Mouse (Mus musculus): ENCODE measurements around the gene Fgf11. TPM values are rescaled to one million over a fixed set of nuclear protein-coding genes. Genes with fewer than 3 reads are reported as not detected.
A peak's percentile ranks its signal among the peaks of the same experiment; 100 is the strongest.

Fgf11 gene
- polyA plus RNA-seq, 1 experiment: 3.6 TPM

DNA sequence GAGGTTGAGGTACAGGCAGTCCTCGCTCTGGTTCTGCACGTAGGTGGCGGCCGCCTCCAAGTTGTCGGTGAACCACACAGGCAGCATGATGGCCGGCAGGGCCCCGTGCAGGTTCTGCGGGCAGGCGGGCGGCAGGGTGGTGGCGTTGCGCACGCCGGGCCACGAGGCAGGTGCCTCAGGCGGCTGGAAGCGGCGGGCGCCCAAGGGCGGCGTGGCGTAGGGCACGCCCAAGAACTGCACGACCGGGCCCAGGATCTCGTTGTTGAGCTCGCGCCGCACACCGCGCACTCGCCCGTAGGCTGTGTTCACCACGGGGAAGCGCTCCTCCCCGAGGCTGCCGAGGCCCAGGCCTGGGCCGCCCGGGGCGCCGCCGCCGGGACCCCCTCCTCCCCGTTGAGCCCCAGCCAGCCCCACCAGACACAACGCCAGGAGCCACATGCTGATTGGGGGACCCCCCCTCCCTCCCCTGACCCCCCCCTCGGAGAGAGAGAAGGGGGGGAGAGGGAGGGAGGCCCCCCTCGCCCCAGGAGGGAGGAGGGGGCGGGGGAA is 32.4 kb upstream of the Fgf11 start:
- H3K4me3 ChIP-seq (ENCODE audit: low read depth, low read length): peak overlapping the region; percentile 42
- H3K27ac ChIP-seq (ENCODE audit: insufficient read depth, low read depth, low read length): no peak overlapping the region
- no peak for TF ChIP-seq POLR2A (IDR thresholded peaks at IDR 0.05; ENCODE audit: low read depth, low read length)
- TF ChIP-seq CTCF (IDR thresholded peaks at IDR 0.05; ENCODE audit: extremely low read depth, insufficient read length, insufficient replicate concordance, low read depth, low read length): no peak
- H3K27me3 ChIP-seq (ENCODE audit: control insufficient read depth, insufficient read depth, low read length): peaks cover 12% of the 10 kb centered on the region
- no peaks in the 10 kb centered on the region for H3K36me3 ChIP-seq (ENCODE audit: control insufficient read depth, insufficient read depth, low read length)
- H3K4me1 ChIP-seq (ENCODE audit: control insufficient read depth, insufficient read depth, insufficient read length, low read length): peaks cover 4% of the 10 kb centered on the region
- 5% methylated on average over 48 of the region's 48 CpGs for WGBS

- no peak for TF ChIP-seq CTCF (IDR thresholded peaks at IDR 0.05; ENCODE audit: extremely low read depth, insufficient read length, insufficient replicate concordance, low read depth, low read length)
- no peak for TF ChIP-seq POLR2A (IDR thresholded peaks at IDR 0.05; ENCODE audit: low read depth, low read length)
- Histone ChIP-seq H3K4me1 (ENCODE audit: control insufficient read depth, insufficient read depth, insufficient read length, low read length) (peaks cover 4% of the 10 kb centered on the region), H3K27ac (ENCODE audit: insufficient read depth, low read depth, low read length) (no peak overlapping the region), H3K27me3 (ENCODE audit: control insufficient read depth, insufficient read depth, low read length) (peaks cover 12% of the 10 kb centered on the region), H3K4me3 (ENCODE audit: low read depth, low read length) (peak overlapping the region; percentile 42), H3K36me3 (ENCODE audit: control insufficient read depth, insufficient read depth, low read length) (no peaks in the 10 kb centered on the region)
- 46% methylated on average over 8 of the region's 8 CpGs for WGBS
Measured at GRCm38 (mm10) chr11:69833554-69833953, 31.9 kb upstream of the Fgf11 start.

DNA sequence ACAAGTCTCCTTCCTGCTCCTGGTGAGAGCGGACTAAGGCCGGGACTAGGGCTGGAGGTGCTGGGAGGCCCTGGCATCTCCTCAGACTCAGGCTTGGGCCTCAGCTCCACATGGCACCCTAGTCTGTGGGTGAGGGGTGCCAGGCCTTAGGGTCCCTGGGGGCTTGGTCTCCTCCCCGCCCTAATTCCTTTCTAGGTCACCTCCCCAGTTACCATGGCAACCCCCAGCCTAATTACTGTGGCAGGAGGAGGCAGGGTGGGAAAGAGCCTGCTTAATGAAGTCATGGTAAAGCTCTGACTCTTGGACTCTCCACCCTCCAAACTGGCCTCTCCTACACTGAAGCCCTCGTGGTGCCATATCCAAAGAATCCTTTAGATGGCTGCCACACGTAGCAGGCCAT is 27.2 kb upstream of the Fgf11 start:
- WGBS: 72% methylated on average over 5 of the region's 5 CpGs
- Histone ChIP-seq H3K4me3 (ENCODE audit: low read depth, low read length) (no peak overlapping the region), H3K4me1 (ENCODE audit: control insufficient read depth, insufficient read depth, insufficient read length, low read length) (peaks cover 2% of the 10 kb centered on the region), H3K27me3 (ENCODE audit: control insufficient read depth, insufficient read depth, low read length) (no peaks in the 10 kb centered on the region), H3K36me3 (ENCODE audit: control insufficient read depth, insufficient read depth, low read length) (no peaks in the 10 kb centered on the region), H3K27ac (ENCODE audit: insufficient read depth, low read depth, low read length) (no peak overlapping the region)
- TF ChIP-seq POLR2A (IDR thresholded peaks at IDR 0.05; ENCODE audit: low read depth, low read length): no peak
- TF ChIP-seq CTCF (IDR thresholded peaks at IDR 0.05; ENCODE audit: extremely low read depth, insufficient read length, insufficient replicate concordance, low read depth, low read length): no peak

DNA sequence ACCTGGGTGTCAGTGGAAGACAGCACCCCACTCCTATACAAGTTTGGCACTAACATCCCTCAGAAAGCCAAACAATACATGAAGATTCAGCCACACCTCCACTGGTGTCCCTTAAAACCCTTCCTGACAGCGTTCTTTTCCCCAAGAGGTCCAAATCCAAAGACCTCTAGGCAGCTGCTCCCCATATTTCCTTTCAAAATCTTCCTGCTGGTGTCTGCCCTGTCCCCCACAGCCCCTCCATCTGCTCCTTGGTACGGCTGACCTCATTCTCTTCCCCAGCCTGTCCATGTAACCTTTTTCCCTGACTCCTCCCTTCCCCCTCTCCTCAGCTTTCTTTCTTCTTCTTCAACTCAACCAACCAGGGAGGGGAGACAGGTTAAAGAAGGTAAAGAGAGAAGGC is 21.8 kb upstream of the Fgf11 start:
- H3K27ac ChIP-seq (ENCODE audit: insufficient read depth, low read depth, low read length): no peak overlapping the region
- no peak overlapping the region for H3K4me3 ChIP-seq (ENCODE audit: low read depth, low read length)
- H3K4me1 ChIP-seq (ENCODE audit: control insufficient read depth, insufficient read depth, insufficient read length, low read length): no peaks in the 10 kb centered on the region
- H3K36me3 ChIP-seq (ENCODE audit: control insufficient read depth, insufficient read depth, low read length): no peaks in the 10 kb centered on the region
- WGBS: 72% methylated on average over 2 of the region's 2 CpGs
- no peaks in the 10 kb centered on the region for H3K27me3 ChIP-seq (ENCODE audit: control insufficient read depth, insufficient read depth, low read length)
- no peak for TF ChIP-seq CTCF (IDR thresholded peaks at IDR 0.05; ENCODE audit: extremely low read depth, insufficient read length, insufficient replicate concordance, low read depth, low read length)
- no peak for TF ChIP-seq POLR2A (IDR thresholded peaks at IDR 0.05; ENCODE audit: low read depth, low read length)

DNA sequence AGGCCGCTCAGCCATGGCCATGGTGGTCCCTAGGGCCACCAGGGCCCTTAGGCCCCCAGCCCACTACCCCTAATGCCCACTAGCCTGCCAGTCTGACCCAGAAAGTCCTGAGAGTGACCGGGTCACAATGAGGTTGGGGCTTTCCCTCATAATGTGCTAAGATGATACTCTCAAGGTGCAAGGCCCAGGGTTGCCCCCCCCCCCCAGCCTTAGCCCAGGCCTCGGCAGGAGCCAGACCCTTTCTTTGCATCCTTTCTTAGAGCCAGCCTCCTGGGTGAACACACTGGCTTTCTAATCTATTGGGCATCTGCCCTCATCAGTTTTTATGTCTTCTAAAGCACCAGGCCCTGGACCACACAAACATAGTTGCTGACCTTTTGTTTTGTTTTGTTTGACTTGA is 20.4 kb upstream of the Fgf11 start, which contains the start of gene Spem1:
Spem1 (minus strand) TSS at position 101 of the 400 bp plus-strand sequence.
- Histone ChIP-seq H3K27me3 (ENCODE audit: control insufficient read depth, insufficient read depth, low read length) (no peaks in the 10 kb centered on the region), H3K36me3 (ENCODE audit: control insufficient read depth, insufficient read depth, low read length) (no peaks in the 10 kb centered on the region), H3K4me1 (ENCODE audit: control insufficient read depth, insufficient read depth, insufficient read length, low read length) (no peaks in the 10 kb centered on the region), H3K4me3 (ENCODE audit: low read depth, low read length) (no peak within 1 kb of the TSS), H3K27ac (ENCODE audit: insufficient read depth, low read depth, low read length) (no peak within 1 kb of the TSS)
- WGBS: 81% methylated on average over 3 of the region's 3 CpGs
- TF ChIP-seq CTCF (IDR thresholded peaks at IDR 0.05; ENCODE audit: extremely low read depth, insufficient read length, insufficient replicate concordance, low read depth, low read length): no peak
- TF ChIP-seq POLR2A (IDR thresholded peaks at IDR 0.05; ENCODE audit: low read depth, low read length): no peak

DNA sequence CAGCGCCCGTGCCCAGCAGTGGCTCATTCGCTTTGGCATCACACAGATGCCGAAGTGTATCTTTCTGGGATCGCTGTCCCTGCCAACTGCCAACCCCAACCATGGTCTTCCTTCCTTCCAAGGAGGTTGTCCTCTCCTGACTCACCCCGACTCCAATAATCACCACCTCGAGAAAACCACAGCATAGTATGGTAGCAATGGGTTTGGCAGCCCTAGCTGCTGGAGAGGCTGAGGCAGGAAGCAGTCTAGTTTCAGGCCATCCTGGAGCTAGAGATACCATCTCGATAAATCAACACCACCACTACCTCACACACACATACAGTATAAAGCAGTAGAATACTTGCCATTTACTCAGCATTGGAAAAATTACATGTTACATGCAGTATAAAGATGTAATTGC is 17.2 kb upstream of the Fgf11 start:
- Histone ChIP-seq H3K36me3 (ENCODE audit: control insufficient read depth, insufficient read depth, low read length) (no peaks in the 10 kb centered on the region), H3K27ac (ENCODE audit: insufficient read depth, low read depth, low read length) (no peak overlapping the region), H3K27me3 (ENCODE audit: control insufficient read depth, insufficient read depth, low read length) (no peaks in the 10 kb centered on the region), H3K4me3 (ENCODE audit: low read depth, low read length) (no peak overlapping the region), H3K4me1 (ENCODE audit: control insufficient read depth, insufficient read depth, insufficient read length, low read length) (no peaks in the 10 kb centered on the region)
- no peak for TF ChIP-seq POLR2A (IDR thresholded peaks at IDR 0.05; ENCODE audit: low read depth, low read length)
- TF ChIP-seq CTCF (IDR thresholded peaks at IDR 0.05; ENCODE audit: extremely low read depth, insufficient read length, insufficient replicate concordance, low read depth, low read length): no peak
- 90% methylated on average over 8 of the region's 8 CpGs for WGBS

DNA sequence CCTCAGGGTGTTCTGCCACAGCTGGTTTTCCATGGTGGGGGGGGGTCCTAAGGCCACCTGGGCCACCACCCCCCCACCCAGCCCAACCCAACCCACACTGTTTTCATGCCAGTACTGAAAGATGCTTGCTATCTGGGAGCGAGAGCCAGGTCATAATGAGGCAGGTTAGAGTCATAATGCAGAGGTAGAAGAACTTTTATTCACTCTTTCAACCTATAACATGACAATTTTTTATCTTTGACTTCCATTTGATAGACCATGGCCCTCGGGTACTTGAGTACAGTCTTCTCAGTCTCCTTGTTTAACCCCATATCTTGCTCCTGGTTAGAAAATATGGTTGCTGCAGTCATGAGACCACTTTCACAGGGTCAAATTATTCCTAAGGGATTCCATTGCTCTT is 16.7 kb upstream of the Fgf11 start, which contains the start of gene Spem2:
Spem2 (minus strand) TSS at position 101 of the 400 bp plus-strand sequence.
- Histone ChIP-seq H3K27ac (ENCODE audit: insufficient read depth, low read depth, low read length) (no peak within 1 kb of the TSS), H3K4me3 (ENCODE audit: low read depth, low read length) (no peak within 1 kb of the TSS), H3K36me3 (ENCODE audit: control insufficient read depth, insufficient read depth, low read length) (no peaks in the 10 kb centered on the region), H3K27me3 (ENCODE audit: control insufficient read depth, insufficient read depth, low read length) (no peaks in the 10 kb centered on the region), H3K4me1 (ENCODE audit: control insufficient read depth, insufficient read depth, insufficient read length, low read length) (no peaks in the 10 kb centered on the region)
- WGBS: 87% methylated on average over 2 of the region's 2 CpGs
- TF ChIP-seq CTCF (IDR thresholded peaks at IDR 0.05; ENCODE audit: extremely low read depth, insufficient read length, insufficient replicate concordance, low read depth, low read length) (no peak), POLR2A (IDR thresholded peaks at IDR 0.05; ENCODE audit: low read depth, low read length) (no peak)

Measured in small intestine, adult 2 months (tissue).